Mouse (Mus musculus) cerebellum, adult 2 months (tissue): ENCODE data around the gene Prss32. TPM values are rescaled to one million over a fixed set of nuclear protein-coding genes. Genes with fewer than 3 reads are reported as not detected.
"Not testable (repeated sequence)": the region's sequence is repeated elsewhere in the genome, so short reads cannot be mapped to it uniquely, and the experiment has no call there.

Experiments
- DNase-seq, 2 experiments: peaks; one replicate each; pipeline ENCODE4 v3.0.0; 2021
- H3K27ac ChIP-seq: fragments of 200-500 bp; 2 replicates; pipeline ENCODE4 v1.5.1; 2012; ENCODE audit warnings: low read length, control low read depth, inconsistent platforms; ENCODE audit not compliant: insufficient read depth
- H3K27me3 ChIP-seq: fragments of 200-500 bp; 2 replicates; pipeline ENCODE4 v1.6.1; 2012; ENCODE audit warnings: inconsistent platforms, mild to moderate bottlenecking, low read length, moderate library complexity; ENCODE audit not compliant: control insufficient read depth, insufficient read depth
- H3K4me1 ChIP-seq: fragments of 200-500 bp; 2 replicates; pipeline ENCODE4 v1.6.1; 2011; ENCODE audit warnings: low read length; ENCODE audit not compliant: control insufficient read depth, insufficient read depth
- H3K4me3 ChIP-seq: fragments of 200-500 bp; replicated peaks from 2 replicates; pipeline ENCODE3; 2011; ENCODE audit warnings: mild to moderate bottlenecking, low read depth, low read length, control low read depth; ENCODE audit not compliant: insufficient read depth
- CTCF ChIP-seq: fragments of 200-500 bp; IDR thresholded peaks from 2 replicates; pipeline ENCODE4 v1.5.1; 2011; ENCODE audit warnings: low read depth, mild to moderate bottlenecking, control low read depth, low read length, moderate library complexity, borderline replicate concordance; ENCODE audit not compliant: insufficient read depth
- POLR2A ChIP-seq: fragments of 200-500 bp; IDR thresholded peaks from 2 replicates; pipeline ENCODE4 v1.6.1; 2011; ENCODE audit warnings: low read length, control low read depth, borderline replicate concordance; ENCODE audit not compliant: insufficient read depth
- WGBS: fragments of 180-500 bp; shearing (Covaris S2); methylation state at CpG from one replicate; pipeline ENCODE4 v1.1.7; 2018; 5-methylcytosine and 5-hydroxymethylcytosine counted together
- polyA plus RNA-seq: library from polyadenylated mRNA; depleted of rRNA; stranded (reverse); fragments of >200 nt; gene quantifications from 2 replicates; pipeline ENCODE4 v1.2.3, GENCODE M21; 2012; rRNA removed

Gene Prss32
- polyA plus RNA-seq, 1 experiment, result not detected

DNA sequence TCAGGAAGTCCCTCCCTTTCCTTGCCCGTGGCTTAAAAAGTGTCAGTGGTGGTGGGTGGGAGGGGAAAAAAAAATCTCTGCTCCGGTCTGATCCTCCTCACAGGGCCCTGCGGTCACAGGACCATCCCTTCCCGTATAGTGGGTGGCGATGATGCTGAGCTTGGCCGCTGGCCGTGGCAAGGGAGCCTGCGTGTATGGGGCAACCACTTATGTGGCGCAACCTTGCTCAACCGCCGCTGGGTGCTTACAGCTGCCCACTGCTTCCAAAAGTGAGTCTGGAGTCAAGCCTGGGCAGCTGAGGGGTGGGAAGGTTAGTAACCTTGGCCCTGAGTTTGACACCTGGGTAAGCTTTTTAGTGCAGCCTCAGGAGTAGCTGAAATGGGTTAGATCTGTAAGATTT, 24.9 kb downstream of the Prss32 start:
- H3K27me3 ChIP-seq, result no peaks in the 10 kb centered on the region
- H3K27ac ChIP-seq, result no peak overlapping the region
- H3K4me3 ChIP-seq, result no peak overlapping the region
- DNase-seq, result no peak
- no peaks in the 10 kb centered on the region for H3K4me1 ChIP-seq
- TF ChIP-seq CTCF (no peak), POLR2A (no peak)
- WGBS, result 90% methylated on average over 11 of the region's 11 CpGs

DNA sequence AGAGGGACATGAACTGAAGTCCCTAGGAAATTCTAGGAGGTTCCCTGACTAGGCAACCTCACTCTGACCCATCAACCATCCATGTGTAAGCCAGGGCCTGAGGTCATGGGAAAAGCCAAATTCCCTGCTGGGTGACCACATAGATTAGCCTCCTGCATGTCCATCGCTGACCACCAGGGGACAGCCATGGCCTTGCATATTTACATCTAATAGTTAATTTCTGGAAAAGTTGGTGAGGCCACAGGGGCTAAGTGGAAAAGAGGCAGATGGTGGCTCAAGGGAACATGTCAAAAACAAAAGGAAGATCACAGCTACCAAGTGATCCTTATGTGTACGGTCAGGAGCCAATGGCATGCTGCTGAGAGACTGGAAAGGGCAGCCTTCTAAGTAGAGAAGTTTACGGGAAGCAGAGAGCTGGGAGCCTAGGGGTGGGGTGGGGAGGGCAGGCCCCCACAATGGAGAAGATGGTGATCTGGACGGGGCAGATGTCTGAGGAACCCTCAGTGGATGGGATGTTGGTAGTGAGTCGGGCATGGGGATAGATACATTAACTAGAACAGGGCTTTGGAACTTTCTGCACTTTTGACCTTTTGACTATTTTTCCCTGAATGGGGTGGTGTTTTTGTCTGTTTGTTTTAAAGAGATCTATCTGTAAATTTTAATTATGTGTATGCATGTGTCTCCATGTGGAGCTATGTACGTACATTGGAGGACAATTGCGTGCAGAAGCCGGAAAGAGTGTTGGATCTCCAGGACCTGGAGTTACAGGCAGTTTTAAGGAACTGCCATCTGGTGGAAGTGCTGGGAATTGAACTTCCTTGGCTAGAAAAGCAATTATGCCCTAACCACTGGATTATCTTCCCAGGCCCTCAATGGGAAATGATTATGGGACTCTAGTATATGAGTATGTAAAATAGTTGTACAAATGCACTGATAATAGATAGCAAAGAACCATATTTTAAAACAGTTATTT, 30.5 kb downstream of the Prss32 start:
- 27% methylated on average over 8 of the region's 8 CpGs for WGBS
- TF ChIP-seq CTCF (peak; percentile 78), POLR2A (no peak)
- H3K27ac ChIP-seq, result no peak overlapping the region
- H3K4me3 ChIP-seq, result no peak overlapping the region
- DNase-seq, result peak; percentile 37 to 55
- H3K4me1 ChIP-seq, result no peaks in the 10 kb centered on the region
- no peaks in the 10 kb centered on the region for H3K27me3 ChIP-seq

DNA sequence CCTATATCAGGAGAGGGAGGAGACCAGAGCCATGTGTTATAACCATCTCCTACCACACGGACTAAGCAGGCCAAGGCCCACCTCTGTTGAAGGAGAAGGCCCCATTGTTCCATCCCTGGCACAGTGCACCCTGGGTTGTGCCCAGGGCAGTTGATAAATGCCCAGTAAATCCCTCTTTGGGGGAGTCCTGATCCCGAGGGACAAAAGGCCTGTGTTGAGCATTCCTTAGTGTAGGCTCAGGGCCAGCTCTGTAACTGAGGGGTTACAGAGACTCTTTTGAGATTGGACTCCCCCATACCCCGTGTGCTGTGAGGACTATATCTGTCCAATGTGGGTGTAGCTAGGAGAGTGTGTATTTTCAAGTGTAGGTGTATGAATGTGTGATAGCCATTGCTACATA, 33.1 kb downstream of the Prss32 start:
- Histone ChIP-seq H3K27ac (no peak overlapping the region; the same call in 1 of the 2 replicates), H3K4me1 (no peaks in the 10 kb centered on the region), H3K4me3 (no peak overlapping the region), H3K27me3 (no peaks in the 10 kb centered on the region)
- WGBS, result 29% methylated on average over 3 of the region's 3 CpGs
- DNase-seq, result peak in 1 of 2 experiments; percentile 10
- no peak for TF ChIP-seq POLR2A
- no peak for TF ChIP-seq CTCF

DNA sequence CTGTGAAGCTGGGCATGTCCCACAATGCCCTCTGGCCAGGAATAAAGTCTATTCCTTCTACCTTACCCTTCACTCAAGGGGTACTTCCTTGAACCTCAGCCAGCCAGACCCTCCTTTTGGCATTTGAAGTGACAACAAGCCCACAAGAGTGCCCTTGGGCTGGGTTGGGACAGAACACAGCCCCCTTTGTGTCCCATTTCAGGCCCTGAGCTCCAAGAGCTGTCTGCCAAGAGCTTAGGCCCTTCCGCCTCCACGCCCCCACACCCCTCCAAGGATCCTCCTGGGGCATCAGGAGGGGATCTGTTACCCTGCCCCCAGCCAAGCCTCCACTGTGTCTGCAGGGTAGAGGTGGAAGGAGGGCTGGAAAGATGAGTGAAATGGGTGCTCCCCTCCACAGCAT, 33.5 kb downstream of the Prss32 start:
- no peaks in the 10 kb centered on the region for H3K27me3 ChIP-seq
- no peaks in the 10 kb centered on the region for H3K4me1 ChIP-seq
- no peak for DNase-seq
- no peak for TF ChIP-seq POLR2A
- no peak for TF ChIP-seq CTCF
- no peak overlapping the region for H3K4me3 ChIP-seq
- H3K27ac ChIP-seq, result no peak overlapping the region
- 59% methylated on average over 2 of the region's 2 CpGs for WGBS

DNA sequence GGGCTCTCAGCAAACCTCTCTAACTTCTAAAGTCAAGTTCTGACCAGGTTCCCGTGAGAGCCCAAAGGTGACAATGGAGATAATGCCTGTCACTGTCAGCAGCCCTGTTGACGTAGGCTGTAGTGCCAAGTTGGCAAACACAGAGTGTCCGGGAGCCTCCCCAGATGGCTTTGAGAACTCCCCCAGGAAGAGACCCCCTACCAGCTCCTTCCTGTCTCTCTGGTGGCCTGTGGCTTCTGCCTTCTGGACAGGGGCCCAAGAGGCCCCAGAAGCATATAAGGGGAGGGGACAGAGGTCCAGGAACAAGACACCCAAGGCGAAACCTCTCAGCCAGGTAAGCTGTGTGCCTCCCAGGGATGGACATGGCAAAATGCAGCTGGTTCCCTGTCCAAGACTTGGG, 36.9 kb downstream of the Prss32 start, which contains the start of the genes Dcpp1 and Dcpp2:
Dcpp1 (plus strand) TSS at position 301 of the 400 bp plus-strand sequence.
Dcpp2 (plus strand) TSS at position 305 of the 400 bp plus-strand sequence.
- not testable (repeated sequence) for H3K27ac ChIP-seq, H3K4me1 ChIP-seq, H3K4me3 ChIP-seq, DNase-seq, H3K27me3 ChIP-seq
- 36% methylated on average over 4 of the region's 4 CpGs for WGBS

Other genes with a start within 250 kb of the Prss32 start
- 25.6 and 27.2 TPM in 2 replicates for gene Zfp13, start 244.4 kb upstream of the Prss32 start, polyA plus RNA-seq
- gene Zscan10, start 243.0 kb upstream of the Prss32 start, polyA plus RNA-seq, result 0.13 and 0.16 TPM in 2 replicates
- gene Mmp25, start 198.6 kb upstream of the Prss32 start, polyA plus RNA-seq, result 0.23 and 0.25 TPM in 2 replicates
- gene Bicdl2, start 183.3 kb upstream of the Prss32 start, polyA plus RNA-seq, result not detected in 2 replicates
- 173 and 179 TPM in 2 replicates for gene Hcfc1r1, start 170.3 kb upstream of the Prss32 start, polyA plus RNA-seq
- gene Thoc6, start 170.0 kb upstream of the Prss32 start, polyA plus RNA-seq, result 16.1 and 17.1 TPM in 2 replicates
- gene Tnfrsf12a, start 166.4 kb upstream of the Prss32 start, polyA plus RNA-seq, result 29.1 and 31.3 TPM in 2 replicates
- gene Cldn6, start 164.6 kb upstream of the Prss32 start, polyA plus RNA-seq, result 0.11 and 0.13 TPM in 2 replicates
- gene Cldn9, start 159.8 kb upstream of the Prss32 start, polyA plus RNA-seq, result 0.52 and 0.79 TPM in 2 replicates
- gene 1520401A03Rik, start 121.1 kb upstream of the Prss32 start, polyA plus RNA-seq, result 0.64 and 1.1 TPM in 2 replicates
- gene Pkmyt1, start 117.5 kb upstream of the Prss32 start, polyA plus RNA-seq, result 10.3 and 10.6 TPM in 2 replicates
- gene Paqr4, start 103.0 kb upstream of the Prss32 start, polyA plus RNA-seq, result 92.0 and 104 TPM in 2 replicates
- gene Kremen2, start 98.0 kb upstream of the Prss32 start, polyA plus RNA-seq, result 0.57 and 0.84 TPM in 2 replicates
- 341 and 366 TPM in 2 replicates for gene Flywch1, start 72.3 kb upstream of the Prss32 start, polyA plus RNA-seq
- gene Flywch2, start 57.8 kb upstream of the Prss32 start, polyA plus RNA-seq, result 50.5 and 54.8 TPM in 2 replicates
- 711 and 720 TPM in 2 replicates for gene Srrm2, start 53.3 kb upstream of the Prss32 start, polyA plus RNA-seq
- gene Elob, start 14.7 kb upstream of the Prss32 start, polyA plus RNA-seq, result 621 and 628 TPM in 2 replicates
- gene Prss33, start 7.8 kb upstream of the Prss32 start, polyA plus RNA-seq, result 0.25 TPM in 1 of 2 replicates, not detected in the other
- gene Prss41, start 317 bp downstream of the Prss32 start, polyA plus RNA-seq, result 1.6 and 2.3 TPM in 2 replicates
- gene Prss21, start 24.2 kb downstream of the Prss32 start, polyA plus RNA-seq, result not detected in 2 replicates
- gene Dcpp1, start 37.0 kb downstream of the Prss32 start, polyA plus RNA-seq, result not detected in 2 replicates
- not detected in 2 replicates for gene Dcpp2, start 37.0 kb downstream of the Prss32 start, polyA plus RNA-seq
- not detected in 2 replicates for gene Dcpp3, start 73.6 kb downstream of the Prss32 start, polyA plus RNA-seq
- gene Sbp, start 97.8 kb downstream of the Prss32 start, polyA plus RNA-seq, result not detected in 2 replicates
- not detected in 2 replicates for gene Sbpl, start 111.4 kb downstream of the Prss32 start, polyA plus RNA-seq
- 0.11 and 0.16 TPM in 2 replicates for gene Prss30, start 136.7 kb downstream of the Prss32 start, polyA plus RNA-seq
- not detected in 2 replicates for gene Prss22, start 154.2 kb downstream of the Prss32 start, polyA plus RNA-seq
- gene Prss27, start 194.3 kb downstream of the Prss32 start, polyA plus RNA-seq, result 0.19 TPM in 1 of 2 replicates, not detected in the other
- gene Kctd5, start 229.6 kb downstream of the Prss32 start, polyA plus RNA-seq, result 32.8 and 35.6 TPM in 2 replicates